Mouse (Mus musculus): ENCODE measurements at regions not wholly inside any gene's neighbourhood (a gene's known extent, or its start where the extent isn't known, plus 50 kb on each side); places are given as distances from the start of the nearest gene placed in this dataset.
A peak's percentile ranks its signal among the peaks of the same experiment; 100 is the strongest.
"Not testable (repeated sequence)": the region's sequence is repeated elsewhere in the genome, so short reads cannot be mapped to it uniquely, and the experiment has no call there.

- no peak for ATAC-seq (ENCODE audit: low TSS enrichment)
Observed at GRCm38 (mm10) chr12:33496306-33496705, 66.9 kb downstream of the Twistnb start.

DNA sequence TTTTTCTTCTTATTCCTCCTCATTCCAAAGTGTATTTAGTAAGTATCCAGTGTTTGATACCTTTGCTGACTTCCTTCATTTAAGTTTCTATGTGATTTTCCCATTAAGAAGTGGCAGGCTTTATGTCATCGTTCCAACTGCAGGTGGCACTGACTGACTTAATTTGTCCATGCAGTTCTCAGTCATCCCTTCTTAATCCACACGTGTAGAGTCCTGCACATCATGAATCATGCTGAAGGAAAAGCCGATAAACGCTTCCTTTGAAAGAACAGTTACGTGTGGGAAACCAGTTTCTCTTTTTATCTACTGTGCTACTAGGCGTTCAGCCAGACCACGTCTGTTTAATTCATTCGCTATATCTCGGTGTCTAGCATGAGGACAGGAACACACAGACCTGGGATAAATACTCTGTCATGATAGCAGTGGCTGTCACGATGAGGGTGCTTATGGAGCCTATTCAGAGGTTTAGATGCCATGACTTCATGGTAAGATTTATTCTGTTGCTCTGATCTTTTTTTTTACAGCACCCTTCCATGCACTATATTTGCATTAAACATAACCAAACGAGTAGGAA is 68.0 kb downstream of the Twistnb start:
- peak; percentile 77 for ATAC-seq (ENCODE audit: low TSS enrichment)

- peak; percentile 62 for ATAC-seq (ENCODE audit: low TSS enrichment)
Observed at GRCm38 (mm10) chr12:33541566-33541965, 112.1 kb downstream of the Twistnb start.

DNA sequence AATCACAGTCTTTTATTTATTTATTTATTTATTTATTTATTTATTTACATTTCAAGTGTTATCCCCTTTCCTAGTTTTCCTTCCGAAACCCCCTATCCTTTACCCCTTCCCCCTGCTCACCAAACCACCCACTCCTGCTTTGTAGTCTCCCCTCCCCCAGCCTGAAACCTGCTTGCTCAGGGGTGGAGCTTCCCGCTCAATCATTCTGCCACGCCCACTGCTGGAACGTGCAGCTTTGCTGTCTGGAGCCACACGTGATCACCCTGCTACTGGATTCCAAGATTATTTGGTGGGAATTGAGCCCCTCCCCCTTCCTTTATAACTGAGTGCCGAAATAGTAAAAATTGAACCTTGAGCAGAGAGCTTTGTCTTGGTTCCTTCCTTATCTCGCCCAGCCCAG is 122.2 kb downstream of the Twistnb start:
- not testable (repeated sequence) for ATAC-seq (ENCODE audit: low TSS enrichment)

DNA sequence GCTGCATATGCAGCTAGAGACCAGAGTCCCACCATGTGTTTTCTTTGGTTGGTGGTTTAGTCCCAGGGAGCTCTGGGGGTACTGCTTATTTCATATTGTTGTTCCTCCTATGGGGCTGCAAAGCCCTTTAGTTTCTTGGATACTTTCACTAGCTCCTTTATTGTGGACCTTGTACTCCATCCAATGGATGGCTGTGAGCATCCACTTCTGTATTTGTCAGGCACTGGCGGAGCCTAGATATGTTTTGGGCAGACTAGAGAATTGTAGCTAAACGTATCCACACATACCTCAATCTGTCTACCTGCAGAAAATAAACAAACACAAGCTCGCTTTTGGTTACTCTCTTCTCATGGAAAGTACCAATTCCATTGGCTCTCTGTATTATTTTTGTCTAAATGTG is 122.8 kb downstream of the Twistnb start:
- no peak for ATAC-seq (ENCODE audit: low TSS enrichment)

DNA sequence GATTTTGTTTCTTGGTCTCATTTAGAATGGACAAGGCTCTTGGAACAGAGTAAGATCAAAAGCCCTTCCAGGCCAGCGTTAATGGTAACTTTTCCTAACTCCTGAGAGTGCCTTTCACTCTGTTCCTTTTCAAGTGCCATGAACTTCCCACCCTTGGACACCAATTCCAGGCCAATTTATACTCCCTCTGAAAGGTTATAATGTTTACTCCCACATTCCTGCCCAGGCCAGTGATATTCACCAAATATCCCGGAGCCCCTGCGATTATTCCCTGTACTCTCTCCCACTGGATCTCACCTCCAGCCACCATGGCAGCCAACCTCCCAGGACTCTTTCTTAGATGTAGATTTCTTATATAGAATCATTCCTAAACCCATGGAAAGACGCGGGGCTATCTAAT is 123.2 kb downstream of the Twistnb start:
- no peak for ATAC-seq (ENCODE audit: low TSS enrichment)

GRCm38 (mm10) chr12:33553731-33554130 is 124.3 kb downstream of the Twistnb start:
- no peak for ATAC-seq (ENCODE audit: low TSS enrichment)

GRCm38 (mm10) chr12:33561141-33561540 is 131.7 kb downstream of the Twistnb start:
- ATAC-seq (ENCODE audit: low TSS enrichment), result peak; percentile 65

DNA sequence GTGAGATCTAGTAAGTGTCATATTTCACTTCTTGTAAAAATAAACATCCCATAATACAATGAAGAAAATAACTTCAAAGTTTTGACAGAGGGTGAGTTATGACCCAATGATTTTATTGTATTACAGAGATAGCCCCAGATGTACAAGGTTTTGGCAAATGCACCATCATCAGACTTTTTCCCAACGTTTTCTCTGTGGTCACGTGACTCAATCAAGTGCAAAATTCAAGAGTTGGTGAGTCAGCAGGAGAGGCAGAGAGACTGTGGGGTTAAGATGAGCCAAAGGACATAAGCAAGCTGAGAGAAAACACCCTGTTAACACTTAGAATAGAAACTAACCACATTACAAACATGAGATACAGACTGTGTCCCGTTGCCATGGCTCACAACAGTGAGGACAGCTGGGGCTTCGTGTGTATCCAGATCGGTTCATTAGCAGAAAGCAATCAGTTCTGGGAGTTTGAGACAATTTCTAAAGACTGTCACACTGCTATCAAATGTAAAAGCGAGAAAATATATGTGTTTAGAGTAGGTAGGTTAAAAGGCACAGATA is 148.5 kb downstream of the Twistnb start:
- no peak for ATAC-seq (ENCODE audit: low TSS enrichment)

GRCm38 (mm10) chr12:33580809-33581208 is 151.4 kb downstream of the Twistnb start:
- no peak for ATAC-seq (ENCODE audit: low TSS enrichment)

GRCm38 (mm10) chr12:33591031-33591430 is 161.6 kb downstream of the Twistnb start:
- ATAC-seq (ENCODE audit: low TSS enrichment), result no peak

- no peak for ATAC-seq (ENCODE audit: low TSS enrichment)
Observed at GRCm38 (mm10) chr12:33592431-33592911, 163.0 kb downstream of the Twistnb start.

DNA sequence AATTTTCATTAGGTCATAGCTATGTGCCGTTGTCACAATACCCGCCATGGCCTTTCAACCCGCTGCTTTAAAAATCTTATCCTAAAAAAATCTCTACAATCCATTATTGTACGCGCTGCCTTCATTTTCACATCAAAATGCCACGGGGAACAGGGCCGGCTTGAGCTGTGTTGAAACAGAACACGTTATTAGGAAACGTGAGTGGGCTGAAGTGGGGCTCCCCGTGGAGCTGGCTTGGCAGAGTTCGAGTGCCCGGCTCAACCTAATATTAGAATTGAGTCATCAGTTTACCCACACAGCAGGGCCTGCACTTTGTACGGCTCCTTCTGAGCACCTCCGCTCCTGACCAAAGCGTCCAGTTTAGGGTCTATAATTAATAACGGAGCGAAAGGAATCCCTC is 163.5 kb downstream of the Twistnb start:
- ATAC-seq (ENCODE audit: low TSS enrichment), result no peak

DNA sequence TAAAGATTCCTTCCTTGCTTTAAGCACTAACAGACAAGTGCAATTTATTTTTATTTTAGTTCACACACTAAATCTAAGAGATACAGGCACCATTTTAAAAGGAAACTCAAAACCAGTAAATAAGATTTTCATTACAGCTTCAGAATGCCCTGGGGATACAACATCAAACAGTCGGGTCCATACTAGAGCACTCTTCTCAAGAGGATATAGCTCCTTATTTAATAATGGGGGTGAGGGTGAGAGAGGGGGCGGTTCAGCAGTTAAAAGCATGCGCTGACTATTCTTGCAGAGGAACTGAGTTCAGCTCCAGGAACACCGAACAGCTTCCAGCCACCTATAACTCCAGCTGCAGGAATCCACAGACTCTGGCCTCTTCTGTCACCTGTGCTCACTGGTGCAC is 164.2 kb downstream of the Twistnb start:
- no peak for ATAC-seq (ENCODE audit: low TSS enrichment)

- ATAC-seq (ENCODE audit: low TSS enrichment), result no peak
Observed at GRCm38 (mm10) chr12:33605393-33605792, 176.0 kb downstream of the Twistnb start.

GRCm38 (mm10) chr12:33607811-33608602 is 178.6 kb downstream of the Twistnb start:
- no peak for ATAC-seq (ENCODE audit: low TSS enrichment)

- no peak for ATAC-seq (ENCODE audit: low TSS enrichment)
Observed at GRCm38 (mm10) chr12:33612378-33612777, 182.9 kb downstream of the Twistnb start.

DNA sequence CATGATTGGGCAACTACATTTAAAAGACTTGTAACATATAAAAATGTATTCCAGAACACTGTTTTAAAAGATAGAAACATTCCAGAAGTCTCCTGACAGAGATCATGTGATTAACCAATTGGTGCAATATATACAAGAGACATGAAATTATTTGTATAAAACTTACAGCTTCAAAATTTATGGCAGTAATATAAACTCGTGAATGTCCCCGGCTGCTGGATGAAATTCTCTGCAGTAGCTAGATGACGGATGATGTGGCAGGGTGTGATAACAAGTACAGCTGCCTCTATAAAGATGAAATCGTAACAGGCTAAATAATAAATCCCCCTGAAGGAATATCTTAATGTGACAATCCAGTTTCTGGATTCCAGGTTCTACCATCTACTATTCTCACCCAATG is 191.0 kb downstream of the Twistnb start:
- ATAC-seq (ENCODE audit: low TSS enrichment), result no peak

DNA sequence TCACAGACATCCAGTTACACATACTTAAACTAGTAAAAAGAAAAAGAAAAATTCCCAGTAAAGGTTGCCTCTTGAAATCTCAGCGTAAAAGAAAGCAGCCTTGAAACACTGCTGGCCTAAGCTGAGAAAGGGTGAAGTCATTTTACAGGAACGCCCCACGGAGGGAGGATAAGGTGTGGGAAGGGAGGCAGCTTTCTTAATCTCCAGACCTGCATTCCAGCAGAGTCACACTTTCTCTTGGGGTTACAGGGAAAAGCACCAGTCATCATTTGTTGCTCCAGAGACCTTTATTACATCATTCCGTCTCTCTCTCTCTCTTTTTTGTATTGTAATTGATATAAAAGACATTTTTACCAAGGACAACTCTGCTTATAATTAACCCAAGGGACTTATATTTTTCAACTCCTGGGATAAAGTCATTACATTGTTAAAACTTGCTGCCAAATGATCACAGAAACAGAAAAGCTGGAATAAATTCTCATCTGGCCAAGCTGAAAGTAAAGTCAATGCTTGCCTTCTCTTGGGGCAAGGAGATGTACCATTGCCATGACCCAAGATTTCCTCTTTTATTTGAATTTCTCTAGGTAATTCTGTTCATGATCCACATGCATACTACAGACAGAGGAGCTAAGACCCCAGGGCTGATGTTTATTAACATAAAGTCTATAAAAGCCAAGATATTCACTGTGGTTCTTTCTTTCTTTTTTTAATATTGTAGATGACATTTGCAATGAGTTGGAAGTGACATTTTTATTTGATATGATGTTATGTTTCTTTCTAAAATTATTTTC is 196.9 kb downstream of the Twistnb start:
- no peak for ATAC-seq (ENCODE audit: low TSS enrichment)

GRCm38 (mm10) chr12:33652597-33652996 is 223.2 kb downstream of the Twistnb start:
- peak; percentile 88 for ATAC-seq (ENCODE audit: low TSS enrichment)

DNA sequence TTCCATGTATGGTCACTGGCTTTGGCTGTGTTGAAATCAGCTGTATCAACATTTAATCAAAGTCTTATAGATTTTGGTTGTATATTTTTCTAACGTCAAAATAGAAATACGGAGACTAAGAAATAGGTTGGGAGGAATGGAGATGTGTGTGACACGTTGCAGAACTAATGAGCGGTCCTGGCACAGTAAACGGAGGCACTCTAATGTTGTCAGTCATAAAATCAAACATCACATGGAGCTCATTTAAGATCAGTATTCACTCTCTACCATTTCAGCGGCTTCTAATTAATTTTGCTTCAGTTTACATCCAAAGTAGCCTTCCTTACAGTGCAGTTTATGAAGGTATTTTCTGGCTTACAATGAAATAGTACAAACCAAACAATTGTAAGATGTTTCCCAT is 246.1 kb downstream of the Twistnb start:
- no peak for ATAC-seq (ENCODE audit: low TSS enrichment)

DNA sequence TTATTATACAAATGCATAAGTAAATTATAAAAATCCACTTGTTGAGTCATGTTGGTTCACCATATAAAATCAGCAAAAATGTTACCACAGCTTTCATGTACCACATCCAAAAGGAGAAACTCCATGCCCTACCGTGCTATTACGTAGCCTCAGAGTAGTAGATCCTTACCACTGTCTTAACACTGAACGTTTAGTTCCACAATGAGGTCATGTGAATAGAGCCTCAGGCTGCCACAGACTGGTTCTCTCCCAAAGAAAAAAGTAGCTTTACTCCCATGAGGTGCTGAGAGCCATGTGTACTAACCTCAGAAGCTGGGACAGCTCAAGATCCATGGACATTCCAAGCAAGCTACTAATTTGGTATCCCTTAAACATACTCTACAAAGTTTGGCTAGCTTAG is 235.4 kb upstream of the Ferd3l start:
- ATAC-seq (ENCODE audit: low TSS enrichment), result no peak
